Mouse (Mus musculus) forebrain, embryonic 11.5 days (tissue): ENCODE measurements around the gene Cabin1. TPM values are rescaled to one million over a fixed set of nuclear protein-coding genes. Genes with fewer than 3 reads are reported as not detected.

Experiments
- ATAC-seq: fragments of 200-750 bp; cut with Nextera tagmentation; replicated peaks from 2 replicates; pipeline ENCODE4 v1.8.0; 2017; ENCODE audit warnings: moderate TSS enrichment; ENCODE audit not compliant: low FRiP score
- DNase-seq: peaks from one replicate; pipeline ENCODE4 v3.0.0-alpha.2; 2017; ENCODE audit warnings: low spot score
- H3K27ac ChIP-seq: fragments of 300-500 bp; sonication (generic); 2 replicates; pipeline ENCODE4 v1.5.1; 2014; ENCODE audit warnings: low read depth, low read length
- H3K27me3 ChIP-seq: fragments of 300-500 bp; sonication (generic); 2 replicates; pipeline ENCODE4 v1.6.1; 2014; ENCODE audit warnings: mild to moderate bottlenecking, low read length, mixed read lengths; ENCODE audit not compliant: control insufficient read depth, insufficient read depth
- H3K36me3 ChIP-seq: fragments of 300-500 bp; sonication (generic); 2 replicates; pipeline ENCODE4 v1.6.1; 2014; ENCODE audit warnings: mild to moderate bottlenecking, low read length, moderate library complexity, mixed read lengths; ENCODE audit not compliant: control insufficient read depth, insufficient read depth
- H3K4me1 ChIP-seq: fragments of 300-500 bp; sonication (generic); replicated peaks from 2 replicates; pipeline ENCODE4 v1.6.1; 2014; ENCODE audit warnings: low read length, mixed read lengths; ENCODE audit not compliant: control insufficient read depth, insufficient read depth
- H3K4me2 ChIP-seq: fragments of 300-500 bp; sonication (generic); 2 replicates; pipeline ENCODE4 v1.6.1; 2014; ENCODE audit warnings: low read depth, mild to moderate bottlenecking, low read length, moderate library complexity, mixed read lengths; ENCODE audit not compliant: severe bottlenecking
- H3K4me3 ChIP-seq: fragments of 300-500 bp; sonication (generic); 2 replicates; pipeline ENCODE4 v1.5.1; 2014; ENCODE audit warnings: low read depth, low read length
- H3K9ac ChIP-seq: fragments of 300-500 bp; sonication (generic); 2 replicates; pipeline ENCODE4 v1.6.1; 2014; ENCODE audit warnings: low read length
- H3K9me3 ChIP-seq: fragments of 300-500 bp; sonication (generic); 2 replicates; pipeline ENCODE4 v1.6.1; 2016; ENCODE audit warnings: low read length, mixed read lengths; ENCODE audit not compliant: control insufficient read depth
- WGBS: fragments of 180-500 bp; shearing (Covaris S2); extraction: QIAGEN DNeasy Blood & Tissue Kit; methylation state at CpG from one replicate; pipeline ENCODE4 v1.1.7; 2014; 5-methylcytosine and 5-hydroxymethylcytosine counted together
- polyA plus RNA-seq: library from polyadenylated mRNA; unstranded; fragments of >200 nt; fragmentation: Nextera tagmentation; extraction: Ambion mirVana; gene quantifications from 2 replicates; pipeline ENCODE4 v1.2.1, GENCODE M21; 2014

The Cabin1 gene
- polyA plus RNA-seq, 1 experiment from 2014 or later, result 49.1 TPM

- Histone ChIP-seq H3K4me1 (peaks cover 8% of the 10 kb centered on the region; the same call in 1 of the 2 replicates), H3K4me2 (no peak overlapping the region), H3K27me3 (no peaks in the 10 kb centered on the region), H3K36me3 (no peaks in the 10 kb centered on the region; the same call in none of the 2 replicates), H3K9me3 (no peaks in the 10 kb centered on the region), H3K9ac (no peak overlapping the region), H3K27ac (no peak overlapping the region), H3K4me3 (no peak overlapping the region)
- 34% methylated on average over 9 of the region's 9 CpGs for WGBS
- ATAC-seq (peak; percentile 51; the same call in 1 of the 2 replicates), DNase-seq (peak; percentile 73)
These were observed 55.5 kb downstream of the Cabin1 start for GRCm38 (mm10) chr10:75708633-75708992.

- DNase-seq (no peak), ATAC-seq (no peak)
- peaks cover 8% of the 10 kb centered on the region; the same call in 1 of the 2 replicates for H3K4me1 ChIP-seq
- WGBS, result 88% methylated on average over 3 of the region's 3 CpGs
- no peak overlapping the region for H3K9ac ChIP-seq
- H3K27me3 ChIP-seq, result no peaks in the 10 kb centered on the region
- no peaks in the 10 kb centered on the region for H3K9me3 ChIP-seq
- no peaks in the 10 kb centered on the region; the same call in none of the 2 replicates for H3K36me3 ChIP-seq
- H3K27ac ChIP-seq, result no peak overlapping the region
- H3K4me2 ChIP-seq, result no peak overlapping the region
- H3K4me3 ChIP-seq, result no peak overlapping the region
These were observed 56.1 kb downstream of the Cabin1 start for GRCm38 (mm10) chr10:75707901-75708632.

GRCm38 (mm10) chr10:75706632-75707216, 57.4 kb downstream of the Cabin1 start:
- Histone ChIP-seq H3K9ac (no peak overlapping the region), H3K27me3 (no peaks in the 10 kb centered on the region), H3K9me3 (no peaks in the 10 kb centered on the region), H3K4me3 (no peak overlapping the region), H3K4me1 (peaks cover 8% of the 10 kb centered on the region; the same call in 1 of the 2 replicates), H3K27ac (no peak overlapping the region), H3K36me3 (no peaks in the 10 kb centered on the region; the same call in none of the 2 replicates), H3K4me2 (no peak overlapping the region)
- no peak for ATAC-seq
- WGBS, result 80% methylated on average over 8 of the region's 8 CpGs
- no peak for DNase-seq

- DNase-seq (no peak), ATAC-seq (no peak)
- WGBS, result 81% methylated on average over 7 of the region's 7 CpGs
- Histone ChIP-seq H3K9ac (no peak overlapping the region), H3K27me3 (no peaks in the 10 kb centered on the region), H3K36me3 (no peaks in the 10 kb centered on the region; the same call in none of the 2 replicates), H3K27ac (no peak overlapping the region), H3K4me2 (no peak overlapping the region), H3K4me1 (peaks cover 8% of the 10 kb centered on the region; the same call in 1 of the 2 replicates), H3K9me3 (no peaks in the 10 kb centered on the region), H3K4me3 (no peak overlapping the region)
These were observed 58.3 kb downstream of the Cabin1 start for GRCm38 (mm10) chr10:75705681-75706400.

GRCm38 (mm10) chr10:75704212-75705185, 59.6 kb downstream of the Cabin1 start:
- H3K36me3 ChIP-seq, result no peaks in the 10 kb centered on the region; the same call in none of the 2 replicates
- no peak overlapping the region for H3K27ac ChIP-seq
- ATAC-seq, result no peak
- H3K9ac ChIP-seq, result no peak overlapping the region
- H3K4me1 ChIP-seq, result peaks cover 8% of the 10 kb centered on the region; the same call in 1 of the 2 replicates
- H3K9me3 ChIP-seq, result no peaks in the 10 kb centered on the region
- no peak overlapping the region for H3K4me3 ChIP-seq
- DNase-seq, result peak; percentile 58
- WGBS, result 37% methylated on average over 15 of the region's 15 CpGs
- H3K4me2 ChIP-seq, result no peak overlapping the region
- H3K27me3 ChIP-seq, result no peaks in the 10 kb centered on the region

- no peak for DNase-seq
- H3K27me3 ChIP-seq, result no peaks in the 10 kb centered on the region
- H3K9ac ChIP-seq, result no peak overlapping the region
- no peak for ATAC-seq
- no peak overlapping the region for H3K27ac ChIP-seq
- H3K4me3 ChIP-seq, result no peak overlapping the region
- 86% methylated on average over 1 of the region's 1 CpGs for WGBS
- peaks cover 8% of the 10 kb centered on the region; the same call in 1 of the 2 replicates for H3K4me1 ChIP-seq
- no peaks in the 10 kb centered on the region for H3K9me3 ChIP-seq
- no peaks in the 10 kb centered on the region; the same call in 1 of the 2 replicates for H3K36me3 ChIP-seq
- H3K4me2 ChIP-seq, result no peak overlapping the region
These were observed 60.6 kb downstream of the Cabin1 start for GRCm38 (mm10) chr10:75703504-75703903.

- Histone ChIP-seq H3K4me3 (no peak overlapping the region), H3K9ac (no peak overlapping the region), H3K27ac (no peak overlapping the region), H3K9me3 (no peaks in the 10 kb centered on the region), H3K4me1 (peaks cover 8% of the 10 kb centered on the region; the same call in 1 of the 2 replicates), H3K27me3 (no peaks in the 10 kb centered on the region), H3K4me2 (no peak overlapping the region), H3K36me3 (peaks cover 2% of the 10 kb centered on the region; the same call in 1 of the 2 replicates)
- ATAC-seq, result no peak
- no peak for DNase-seq
- 93% methylated on average over 2 of the region's 2 CpGs for WGBS
These were observed 61.6 kb downstream of the Cabin1 start for GRCm38 (mm10) chr10:75702494-75702893.
